Mouse (Mus musculus): ENCODE results near the gene Ctsd.
"Not testable (repeated sequence)": the region's sequence is repeated elsewhere in the genome, so short reads cannot be mapped to it uniquely, and the experiment has no call there.

The Ctsd gene

DNA sequence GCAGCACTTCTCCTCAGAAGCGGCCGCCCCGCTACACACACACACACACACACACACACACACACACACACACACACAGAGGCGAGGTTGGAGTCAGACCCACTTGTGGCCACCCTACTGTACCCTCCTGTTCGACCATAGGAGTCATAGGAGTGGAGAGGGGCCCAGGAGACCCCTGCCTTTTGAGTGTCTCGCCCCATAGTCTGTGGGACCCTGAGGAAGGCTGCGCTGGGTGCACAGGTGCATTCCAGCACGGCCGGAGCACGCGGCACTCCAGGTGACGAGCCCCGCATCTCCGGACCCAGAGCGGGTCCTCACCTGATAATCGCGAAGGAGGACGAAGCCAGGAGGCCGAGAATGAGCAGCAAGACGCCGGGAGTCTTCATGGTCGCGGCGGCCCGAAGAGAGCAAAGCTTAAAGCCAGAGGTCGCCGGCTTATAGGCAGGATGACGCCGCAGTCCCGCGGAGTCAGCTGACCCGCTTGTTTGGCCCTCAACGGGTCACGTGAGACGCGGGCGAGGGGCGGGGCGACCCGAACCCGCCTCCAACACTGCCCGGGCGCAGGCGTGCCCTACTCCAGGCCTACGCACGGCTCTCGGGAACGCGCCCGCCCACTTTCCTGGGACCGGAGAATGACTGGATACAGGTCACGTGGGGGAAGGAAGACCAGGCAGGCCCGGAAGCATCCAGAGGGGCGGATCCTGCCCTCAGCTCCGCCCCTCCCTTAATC lies at the start of gene Ctsd:
TSS of gene Ctsd (minus strand) at position 620 of the 730 bp plus-strand sequence.
- DNase-seq (ENCODE audit: low spot score): peak; percentile 95

DNA sequence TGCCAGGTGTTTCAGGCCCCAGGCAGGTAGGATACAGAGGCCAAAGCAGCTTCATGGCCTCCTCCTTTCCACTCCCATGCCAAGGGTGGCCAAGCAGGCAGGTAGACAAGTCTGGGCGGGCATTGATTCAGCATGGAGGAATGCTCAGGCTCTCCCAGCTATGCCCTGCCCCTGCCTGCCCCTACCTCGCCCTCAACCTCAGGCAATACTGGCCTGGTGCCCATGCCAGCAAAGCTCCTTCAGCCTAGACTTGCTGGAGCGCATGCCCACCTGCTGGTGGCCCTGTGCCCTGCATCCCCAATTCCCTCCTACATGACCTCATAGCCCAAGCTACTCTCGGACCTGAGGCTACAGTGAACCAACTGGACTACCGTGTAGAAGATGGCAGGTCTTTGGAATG lies 49.5 kb upstream of the Ctsd start:
- DNase-seq (ENCODE audit: low spot score): peak; percentile 39

- DNase-seq (ENCODE audit: low spot score): peak; percentile 59
Measured at GRCm38 (mm10) chr7:142435524-142435923, 47.7 kb upstream of the Ctsd start.

GRCm38 (mm10) chr7:142434137-142434865 lies 46.5 kb upstream of the Ctsd start, which contains the start of gene Syt8:
Gene Syt8 (plus strand): TSS chr7:142434850.
- DNase-seq (ENCODE audit: low spot score): no peak

- no peak for DNase-seq (ENCODE audit: low spot score)
Measured at GRCm38 (mm10) chr7:142433623-142434022, 45.8 kb upstream of the Ctsd start.

DNA sequence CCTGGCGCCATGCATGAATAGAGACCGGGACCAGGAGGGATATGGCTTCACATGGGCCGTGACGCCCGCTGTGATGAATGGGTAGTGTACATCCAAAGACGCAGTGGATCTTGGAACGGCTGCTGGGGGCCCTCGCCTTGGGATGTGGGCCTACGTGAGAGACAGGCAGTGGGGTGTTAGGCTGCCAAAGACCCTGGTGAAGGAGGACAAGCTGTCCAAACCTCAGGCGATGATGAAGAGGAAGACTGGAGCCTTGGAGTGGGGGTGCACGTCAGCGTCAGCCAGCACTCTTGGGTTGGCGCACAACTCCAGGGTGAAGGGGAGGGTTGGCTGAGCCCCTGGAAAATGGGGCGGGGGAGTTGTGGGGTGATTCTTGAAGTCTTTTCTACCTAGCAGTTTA lies 43.3 kb upstream of the Ctsd start:
- DNase-seq (ENCODE audit: low spot score): no peak

GRCm38 (mm10) chr7:142430160-142430678 lies 42.4 kb upstream of the Ctsd start:
- DNase-seq (ENCODE audit: low spot score): no peak

- no peak for DNase-seq (ENCODE audit: low spot score)
Measured at GRCm38 (mm10) chr7:142428213-142428612, 40.4 kb upstream of the Ctsd start.

GRCm38 (mm10) chr7:142425641-142426213 lies 37.9 kb upstream of the Ctsd start:
- no peak for DNase-seq (ENCODE audit: low spot score)

GRCm38 (mm10) chr7:142421826-142422225 lies 34.0 kb upstream of the Ctsd start:
- no peak for DNase-seq (ENCODE audit: low spot score)

DNA sequence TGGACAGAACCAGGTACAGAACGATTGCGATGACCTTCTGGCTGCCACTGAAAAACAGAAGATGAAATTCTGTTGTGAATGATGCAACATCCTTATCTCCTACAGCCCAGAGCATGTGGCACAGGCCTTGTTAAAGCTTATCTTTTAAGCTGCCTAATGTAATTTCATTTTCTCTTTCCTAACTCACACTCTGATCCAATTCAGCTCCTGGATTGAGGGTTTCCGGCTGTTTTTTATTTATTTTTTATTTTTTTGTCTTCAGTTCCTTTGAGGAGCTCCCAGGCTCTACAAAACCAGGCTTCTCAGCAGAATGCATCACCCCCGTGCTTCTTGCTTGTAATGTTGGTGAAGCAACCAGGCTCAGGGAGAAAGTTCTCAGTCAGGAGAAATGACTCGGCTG lies 32.0 kb upstream of the Ctsd start:
- no peak for DNase-seq (ENCODE audit: low spot score)

GRCm38 (mm10) chr7:142418679-142419078 lies 30.8 kb upstream of the Ctsd start:
- DNase-seq (ENCODE audit: low spot score): no peak

DNA sequence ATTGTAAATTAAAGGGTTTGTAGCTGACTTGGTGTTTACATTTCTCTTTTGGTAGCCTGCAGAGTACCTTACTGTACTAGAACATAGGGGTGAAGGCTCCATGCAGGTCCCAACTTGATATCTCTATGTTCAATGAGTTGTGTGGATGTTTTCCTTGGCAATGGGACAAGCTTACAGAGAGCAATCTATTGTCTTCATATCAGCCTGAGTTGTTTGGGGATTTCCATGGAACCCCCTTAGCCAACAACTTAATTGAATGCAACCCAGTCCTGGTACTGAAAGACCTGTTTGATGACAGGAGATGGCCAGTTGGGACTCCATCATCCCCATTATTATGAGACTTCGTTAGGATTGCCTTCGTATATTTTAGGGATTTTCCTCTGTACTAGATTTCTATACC lies 30.2 kb upstream of the Ctsd start:
- no peak for DNase-seq (ENCODE audit: low spot score)

DNA sequence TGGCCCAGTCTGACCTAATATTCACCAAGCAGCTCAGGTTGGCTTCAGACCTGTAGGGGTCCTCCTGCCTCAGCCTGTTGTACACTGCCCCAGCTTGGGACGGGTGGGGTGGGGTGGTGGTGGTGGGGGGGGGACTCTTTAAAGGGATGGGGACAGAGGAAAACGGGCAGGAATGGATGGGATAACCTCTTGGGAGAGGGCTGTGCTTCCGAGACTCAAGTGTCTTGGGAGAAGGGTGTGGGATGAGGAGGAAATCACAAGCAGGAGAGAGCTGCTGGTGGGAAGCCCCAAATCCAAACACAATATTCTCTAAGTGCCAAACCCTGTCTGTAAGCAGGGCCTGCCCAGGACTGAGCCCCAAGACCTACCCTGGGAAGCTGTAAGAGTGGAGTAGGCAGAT lies 28.4 kb upstream of the Ctsd start:
- no peak for DNase-seq (ENCODE audit: low spot score)

GRCm38 (mm10) chr7:142415314-142415713 lies 27.5 kb upstream of the Ctsd start:
- DNase-seq (ENCODE audit: low spot score): no peak

DNA sequence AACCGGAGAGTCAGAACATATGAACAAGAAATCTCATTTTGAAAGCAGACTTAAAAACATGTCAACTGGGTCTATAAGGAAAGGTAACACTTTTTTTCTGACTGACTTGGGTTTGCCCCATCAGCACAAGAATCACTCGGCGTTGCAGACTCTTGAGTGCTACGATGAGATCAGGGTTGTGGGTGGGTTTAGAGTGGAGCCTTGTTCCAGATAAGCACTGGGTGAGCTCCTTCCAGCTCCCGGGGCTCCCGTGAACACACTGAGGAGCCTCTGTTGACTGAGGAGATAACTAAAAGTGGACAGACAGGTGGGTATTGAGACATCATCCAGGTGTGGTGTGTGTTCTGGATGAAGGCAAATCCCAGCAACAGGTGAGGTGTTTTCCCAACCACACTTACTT lies 25.4 kb upstream of the Ctsd start:
- DNase-seq (ENCODE audit: low spot score): no peak

DNA sequence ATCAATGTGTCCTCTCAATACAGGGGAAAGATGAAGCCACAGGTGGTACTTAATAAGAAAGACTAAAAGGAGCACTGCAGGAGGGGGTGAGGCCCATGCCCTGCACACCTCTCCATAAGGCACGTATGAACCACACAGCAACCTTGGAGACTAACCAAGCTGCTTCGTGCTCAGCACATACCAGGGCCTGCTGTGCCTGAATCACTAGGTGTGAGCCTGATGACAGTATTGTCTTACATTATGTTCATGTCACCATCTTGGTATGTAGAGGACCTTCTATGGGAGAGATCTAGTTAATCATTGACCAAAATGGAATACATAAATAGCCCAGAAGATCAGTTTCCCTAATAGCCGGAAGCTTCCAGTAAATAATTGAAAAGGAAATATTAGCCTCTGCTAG lies 21.8 kb upstream of the Ctsd start:
- DNase-seq (ENCODE audit: low spot score): no peak

- no peak for DNase-seq (ENCODE audit: low spot score)
Measured at GRCm38 (mm10) chr7:142408686-142409085, 20.8 kb upstream of the Ctsd start.

DNA sequence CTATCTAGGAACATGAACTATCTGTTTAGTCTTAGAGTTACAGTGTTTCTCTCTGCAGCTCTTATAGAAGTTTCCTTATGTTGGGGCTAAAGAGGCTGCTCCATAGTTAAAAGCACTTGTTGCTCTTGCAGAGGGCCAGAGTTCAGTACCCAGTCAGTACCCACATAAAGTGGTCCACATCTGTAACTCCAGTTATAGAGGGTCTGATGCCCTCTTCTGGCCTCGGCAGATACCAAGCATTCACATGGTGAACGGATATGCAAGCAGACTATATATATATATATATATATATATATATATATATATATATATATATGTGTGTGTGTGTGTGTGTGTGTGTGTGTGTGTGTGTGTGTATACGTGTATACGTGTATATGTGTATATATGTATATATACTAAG lies 20.1 kb upstream of the Ctsd start:
- DNase-seq (ENCODE audit: low spot score): no peak

GRCm38 (mm10) chr7:142405134-142405533 lies 17.3 kb upstream of the Ctsd start:
- DNase-seq (ENCODE audit: low spot score): not testable (repeated sequence)

- DNase-seq (ENCODE audit: low spot score): no peak
Measured at GRCm38 (mm10) chr7:142403591-142403990, 15.8 kb upstream of the Ctsd start.

DNA sequence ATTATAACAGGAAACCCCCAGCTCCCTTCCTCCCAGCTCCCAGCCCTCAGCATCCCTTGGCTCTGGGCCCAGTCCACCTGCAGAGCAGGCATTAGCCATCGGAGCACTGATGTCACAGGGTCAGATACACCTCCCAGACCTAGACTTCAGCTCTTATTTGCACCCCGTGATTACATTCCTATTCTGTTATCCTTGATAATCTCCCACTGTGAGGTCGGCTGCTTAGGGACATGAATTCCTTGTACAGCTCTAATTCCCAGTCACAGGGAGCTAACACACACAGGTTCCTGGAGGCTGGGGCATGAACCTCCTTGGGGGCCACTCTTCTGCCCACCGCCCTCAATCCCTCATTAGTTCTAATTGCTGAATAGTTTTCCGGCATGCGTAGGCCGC lies 12.9 kb upstream of the Ctsd start:
- no peak for DNase-seq (ENCODE audit: low spot score)
